Mouse (Mus musculus) lung, adult 18-20 months (tissue): Measurements from ENCODE around the gene Npvf.
"Not testable (repeated sequence)": the region's sequence is repeated elsewhere in the genome, so short reads cannot be mapped to it uniquely, and the experiment has no call there.

Source experiments
- DNase-seq, 2 experiments: peaks; one replicate each; pipeline ENCODE4 v3.0.0; 2022; ENCODE audit warnings: mixed read lengths in 2 of 2

Gene Npvf

DNA sequence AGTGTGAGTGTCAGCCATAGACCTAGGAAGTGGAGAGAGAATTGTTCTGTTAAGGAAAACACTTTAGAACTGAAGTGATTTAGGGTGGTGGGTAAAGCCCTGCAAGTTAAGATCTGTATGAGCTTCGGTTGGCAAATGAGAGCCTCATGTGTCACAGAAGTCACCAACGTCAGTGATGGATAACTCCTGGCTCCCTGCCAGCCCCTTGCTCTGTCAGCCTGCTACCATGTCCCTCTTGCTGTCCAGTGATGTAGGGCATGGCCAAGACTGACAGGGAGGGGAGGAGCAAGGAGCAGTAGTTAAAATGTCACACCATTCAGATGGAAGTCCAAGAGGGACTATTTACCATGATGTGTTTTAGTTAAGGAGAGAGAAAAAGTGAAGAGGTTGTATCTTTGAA, 14.6 kb downstream of the Npvf start:
- DNase-seq: no peak

DNA sequence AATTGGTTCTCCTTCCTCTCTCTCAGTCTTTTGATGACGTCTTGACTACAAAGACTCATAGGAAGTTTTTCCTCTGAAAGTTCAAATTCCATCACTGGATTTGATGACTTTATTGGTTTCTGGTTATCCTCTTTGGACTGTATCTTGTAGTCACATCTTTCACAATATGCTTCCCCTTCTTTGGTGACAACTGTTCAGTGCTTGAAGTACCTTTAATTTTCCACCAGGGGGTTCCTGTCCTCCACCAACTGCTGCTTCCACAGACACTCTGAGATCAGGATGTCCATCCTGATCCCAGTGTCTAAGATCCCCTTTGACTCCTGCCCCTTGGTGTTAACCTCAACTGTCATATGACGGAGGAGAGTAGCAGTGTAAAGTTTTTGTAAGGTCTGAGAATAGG, 28.1 kb downstream of the Npvf start:
- DNase-seq: not testable (repeated sequence)

DNA sequence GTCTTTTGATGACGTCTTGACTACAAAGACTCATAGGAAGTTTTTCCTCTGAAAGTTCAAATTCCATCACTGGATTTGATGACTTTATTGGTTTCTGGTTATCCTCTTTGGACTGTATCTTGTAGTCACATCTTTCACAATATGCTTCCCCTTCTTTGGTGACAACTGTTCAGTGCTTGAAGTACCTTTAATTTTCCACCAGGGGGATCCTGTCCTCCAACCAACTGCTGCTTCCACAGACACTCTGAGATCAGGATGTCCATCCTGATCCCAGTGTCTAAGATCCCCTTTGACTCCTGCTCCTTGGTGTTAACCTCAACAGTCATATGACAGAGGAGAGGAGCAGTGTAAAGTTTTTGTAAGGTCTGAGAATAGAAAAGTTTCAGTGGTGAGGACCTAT, 36.0 kb downstream of the Npvf start:
- DNase-seq: not testable (repeated sequence)

DNA sequence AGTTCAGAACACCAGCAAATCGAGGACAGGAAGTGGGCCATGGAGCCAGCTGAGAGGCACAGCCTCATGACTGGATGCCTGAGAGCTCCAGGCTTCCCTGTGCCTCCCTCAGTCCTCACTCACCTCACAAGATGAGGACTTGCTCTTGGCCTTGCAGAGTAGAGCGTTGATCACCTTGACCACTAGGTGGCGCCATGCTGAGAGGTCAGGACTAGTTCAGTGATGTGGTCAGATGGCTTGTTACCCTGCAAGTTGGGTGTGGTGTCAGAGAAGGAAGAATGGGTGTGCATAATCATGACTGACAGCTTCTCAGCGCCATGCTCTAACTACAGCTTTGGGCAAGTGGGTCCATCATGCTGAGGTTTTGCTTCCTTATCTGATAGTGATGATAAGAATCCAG, 52.6 kb downstream of the Npvf start:
- peak; percentile 25 to 55 for DNase-seq
